Mouse (Mus musculus) thymus, adult 2 months (tissue): ENCODE results near the gene Plcb1. TPM values are rescaled to one million over a fixed set of nuclear protein-coding genes. Genes with fewer than 3 reads are reported as not detected.

Experiments used
- DNase-seq: peaks from one replicate; pipeline ENCODE4 v3.0.0; 2021
- H3K27ac ChIP-seq: fragments of 200-500 bp; 2 replicates; pipeline ENCODE4 v1.5.1; 2012; ENCODE audit warnings: low read length, control low read depth; ENCODE audit not compliant: control insufficient read depth, insufficient read depth
- H3K27me3 ChIP-seq: fragments of 200-500 bp; 2 replicates; pipeline ENCODE4 v1.6.1; 2012; ENCODE audit warnings: mild to moderate bottlenecking, low read length, moderate library complexity, mixed read lengths; ENCODE audit not compliant: control insufficient read depth, insufficient read depth
- H3K36me3 ChIP-seq: fragments of 200-500 bp; 2 replicates; pipeline ENCODE4 v1.6.1; 2012; ENCODE audit warnings: mild to moderate bottlenecking, low read length, moderate library complexity; ENCODE audit not compliant: control insufficient read depth, insufficient read depth
- H3K4me1 ChIP-seq: fragments of 200-500 bp; replicated peaks from 2 replicates; pipeline ENCODE4 v1.6.1; 2012; ENCODE audit warnings: low read length; ENCODE audit not compliant: control insufficient read depth, insufficient read depth
- H3K4me3 ChIP-seq: fragments of 200-500 bp; 2 replicates; pipeline ENCODE4 v1.5.1; 2012; ENCODE audit warnings: mild to moderate bottlenecking, low read length, control low read depth, moderate library complexity; ENCODE audit not compliant: control insufficient read depth, insufficient read depth
- CTCF ChIP-seq: fragments of 200-500 bp; IDR thresholded peaks from 2 replicates; pipeline ENCODE4 v1.5.1; 2012; ENCODE audit warnings: mild to moderate bottlenecking, control low read depth, low read length, moderate library complexity, borderline replicate concordance; ENCODE audit not compliant: control insufficient read depth, poor library complexity, insufficient read depth; ENCODE audit errors: extremely low read depth
- POLR2A ChIP-seq: fragments of 200-500 bp; IDR thresholded peaks from 2 replicates; pipeline ENCODE4 v1.6.1; 2012; ENCODE audit warnings: mild to moderate bottlenecking, low read length, control low read depth, moderate library complexity; ENCODE audit not compliant: control insufficient read depth, poor library complexity, insufficient read depth; ENCODE audit errors: extremely low read depth
- WGBS: fragments of 180-500 bp; shearing (Covaris S2); methylation state at CpG from one replicate; pipeline ENCODE4 v1.1.7; 2018; 5-methylcytosine and 5-hydroxymethylcytosine counted together
- polyA plus RNA-seq: library from polyadenylated mRNA; depleted of rRNA; stranded (reverse); fragments of >200 nt; gene quantifications from 2 replicates; pipeline ENCODE4 v1.2.3, GENCODE M21; 2012; rRNA removed

Plcb1 gene
- polyA plus RNA-seq, result 0.29 and 0.32 TPM in 2 replicates

DNA sequence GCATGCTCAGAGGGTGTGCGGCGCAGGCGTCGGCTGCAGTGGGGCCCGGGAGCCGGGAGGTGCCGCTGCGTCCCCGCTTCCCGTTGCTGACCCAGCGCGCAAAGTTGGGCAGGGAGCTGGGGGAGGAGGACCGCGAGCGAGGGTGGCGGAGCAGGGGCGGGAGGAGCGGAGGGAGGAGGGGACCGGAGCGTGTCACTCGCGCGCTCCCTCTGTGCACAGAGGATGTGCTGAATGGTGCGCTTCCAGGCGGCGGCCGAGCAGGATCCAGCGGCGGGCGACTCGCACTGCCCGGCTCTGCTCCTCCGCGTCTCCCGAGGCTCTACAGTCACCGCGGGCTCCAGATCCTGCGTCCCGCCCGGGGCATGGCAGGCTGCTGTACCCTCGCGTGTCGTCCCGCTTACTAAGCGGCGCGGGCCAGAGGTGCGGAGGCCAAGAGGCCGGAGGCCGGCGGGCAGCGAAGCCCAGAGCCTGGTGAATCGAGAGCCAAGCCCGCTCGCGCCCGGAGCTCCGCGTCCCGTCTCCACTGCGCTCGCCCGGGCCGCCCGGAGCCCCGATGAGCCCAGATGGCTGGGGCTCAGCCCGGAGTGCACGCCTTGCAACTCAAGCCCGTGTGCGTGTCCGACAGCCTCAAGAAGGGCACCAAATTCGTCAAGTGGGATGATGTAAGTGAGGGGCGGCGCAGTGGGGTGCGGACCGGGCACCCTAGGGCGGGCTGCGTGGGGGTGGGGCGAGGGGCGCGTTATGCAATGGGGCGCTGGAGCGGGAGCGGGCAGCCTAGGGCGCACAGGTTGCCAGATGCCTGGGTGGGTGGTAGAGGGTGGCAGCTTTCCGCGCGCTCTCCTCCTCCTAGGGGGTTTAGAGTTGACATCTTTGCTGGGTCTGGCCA lies at the start of gene Plcb1:
TSS of gene Plcb1 (plus strand) at position 98 of the 886 bp plus-strand sequence.
- no peak for TF ChIP-seq CTCF
- no peak for TF ChIP-seq POLR2A
- H3K27ac ChIP-seq, result no peak within 1 kb of the TSS
- WGBS, result 3% methylated on average over 88 of the region's 88 CpGs
- no peak within 1 kb of the TSS for H3K4me3 ChIP-seq
- no peaks in the 10 kb centered on the region for H3K4me1 ChIP-seq
- H3K36me3 ChIP-seq, result no peaks in the 10 kb centered on the region
- no peak for DNase-seq
- H3K27me3 ChIP-seq, result no peaks in the 10 kb centered on the region

DNA sequence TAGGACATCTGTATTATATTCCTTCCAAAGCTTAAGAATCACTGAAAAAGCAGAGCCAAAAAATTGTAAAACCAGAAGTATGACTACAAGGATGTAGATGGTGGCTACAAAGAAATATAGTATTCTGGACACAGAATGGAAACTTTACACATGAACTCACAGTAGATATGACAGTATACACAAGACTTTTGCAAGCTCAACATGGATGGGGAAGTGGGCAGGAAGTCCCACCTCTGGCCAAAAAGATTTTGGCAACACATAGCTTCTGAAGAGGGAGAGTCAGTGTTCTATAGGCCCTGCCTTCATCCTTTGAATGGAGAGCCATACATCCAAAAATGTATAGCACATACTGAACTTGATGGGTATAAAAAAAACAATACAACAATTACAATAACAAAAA lies 30.3 kb upstream of the Plcb1 start:
- DNase-seq, result no peak
- H3K27ac ChIP-seq, result no peak overlapping the region
- no peaks in the 10 kb centered on the region for H3K36me3 ChIP-seq
- H3K27me3 ChIP-seq, result no peaks in the 10 kb centered on the region
- no peak for TF ChIP-seq POLR2A
- TF ChIP-seq CTCF, result no peak
- H3K4me3 ChIP-seq, result no peak overlapping the region
- no peaks in the 10 kb centered on the region for H3K4me1 ChIP-seq

GRCm38 (mm10) chr2:134756086-134756485 lies 29.8 kb upstream of the Plcb1 start:
- no peak for DNase-seq
- Histone ChIP-seq H3K4me1 (no peaks in the 10 kb centered on the region), H3K36me3 (no peaks in the 10 kb centered on the region), H3K27ac (no peak overlapping the region), H3K27me3 (no peaks in the 10 kb centered on the region), H3K4me3 (no peak overlapping the region)
- 23% methylated on average over 1 of the region's 1 CpGs for WGBS
- TF ChIP-seq POLR2A (no peak), CTCF (no peak)

DNA sequence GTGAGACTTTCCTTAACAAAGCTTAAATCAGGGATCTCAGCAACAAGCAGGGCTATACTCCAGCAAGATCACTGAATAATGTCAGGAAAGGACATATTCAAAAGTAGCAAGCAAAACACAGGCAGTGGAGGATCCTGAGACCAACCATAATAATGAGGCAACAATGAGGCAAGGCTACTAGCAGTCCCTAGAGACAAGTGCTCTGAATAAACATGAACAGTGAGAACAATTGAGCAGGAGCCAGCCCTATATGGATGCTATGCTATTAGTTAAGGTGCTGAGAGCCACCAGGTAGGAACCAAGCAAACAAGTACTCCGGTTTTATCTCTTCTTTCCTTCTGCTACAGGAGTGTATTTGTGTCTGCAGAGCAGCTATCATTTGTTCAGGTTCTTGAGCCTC lies 24.8 kb upstream of the Plcb1 start:
- Histone ChIP-seq H3K4me1 (no peaks in the 10 kb centered on the region), H3K36me3 (no peaks in the 10 kb centered on the region), H3K4me3 (no peak overlapping the region), H3K27me3 (no peaks in the 10 kb centered on the region), H3K27ac (no peak overlapping the region)
- no peak for DNase-seq
- 91% methylated on average over 1 of the region's 1 CpGs for WGBS
- no peak for TF ChIP-seq CTCF
- no peak for TF ChIP-seq POLR2A

DNA sequence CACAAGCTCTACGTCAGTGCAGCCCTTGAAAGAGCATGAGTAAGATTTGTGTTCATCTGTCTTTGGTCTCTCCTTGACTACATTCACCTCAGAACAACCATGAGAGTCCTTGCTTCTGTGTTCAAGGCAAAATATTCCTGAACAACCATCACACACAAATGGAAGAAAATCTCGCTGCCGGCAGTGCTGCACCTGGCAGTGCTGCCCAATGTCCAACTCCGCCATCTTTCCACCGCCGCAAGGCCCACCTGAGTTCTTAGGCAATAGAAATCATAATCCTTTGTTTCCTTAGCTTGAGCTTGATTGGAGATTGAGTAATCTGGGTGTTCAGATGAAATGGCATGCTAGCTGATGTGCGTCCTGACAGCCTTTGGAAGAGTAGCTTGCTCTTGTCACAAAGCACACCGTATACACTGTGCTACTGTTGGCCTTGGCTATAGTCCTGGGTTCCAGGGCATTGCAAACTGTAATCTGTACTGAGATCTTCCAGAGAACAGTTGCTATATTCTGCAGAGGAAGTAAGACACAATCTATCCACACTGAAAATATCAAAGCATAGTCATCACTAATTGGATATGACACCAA lies 22.4 kb upstream of the Plcb1 start:
- WGBS, result 97% methylated on average over 8 of the region's 8 CpGs
- Histone ChIP-seq H3K4me1 (no peaks in the 10 kb centered on the region), H3K27me3 (no peaks in the 10 kb centered on the region), H3K4me3 (no peak overlapping the region), H3K36me3 (no peaks in the 10 kb centered on the region), H3K27ac (no peak overlapping the region)
- TF ChIP-seq POLR2A (no peak), CTCF (no peak)
- no peak for DNase-seq

GRCm38 (mm10) chr2:134764506-134764905 lies 21.4 kb upstream of the Plcb1 start:
- Histone ChIP-seq H3K36me3 (no peaks in the 10 kb centered on the region), H3K27me3 (no peaks in the 10 kb centered on the region), H3K27ac (no peak overlapping the region), H3K4me3 (no peak overlapping the region), H3K4me1 (no peaks in the 10 kb centered on the region)
- DNase-seq, result no peak
- WGBS, result 88% methylated on average over 2 of the region's 2 CpGs
- TF ChIP-seq POLR2A (no peak), CTCF (no peak)
